Comparison of ENCODE assay signal across 12 mouse cellular contexts in the genomic region with DNA sequence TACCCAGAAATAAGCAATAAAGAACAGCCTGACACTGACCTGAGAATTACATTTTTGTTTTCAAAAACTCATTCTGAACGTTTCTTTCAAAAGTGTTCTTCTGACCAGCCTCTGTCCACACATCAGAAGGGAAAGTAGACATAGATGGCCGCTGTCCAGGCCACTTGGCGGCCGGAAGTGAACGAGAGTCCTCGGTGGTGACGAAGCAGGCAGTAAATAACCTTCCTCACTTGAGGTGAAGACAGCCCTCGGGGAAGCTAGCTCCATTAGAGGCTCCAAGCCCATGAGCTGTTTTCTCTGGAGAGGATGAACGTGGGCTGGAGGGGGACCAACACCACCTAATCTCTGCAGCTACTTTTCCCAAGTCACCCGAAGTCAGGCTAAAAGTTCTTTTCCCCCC. TPM values are rescaled to one million over a fixed set of nuclear protein-coding genes. Genes with fewer than 3 reads are reported as not detected.
DNase-seq lines count a peak whose midpoint lies in the region; ATAC-seq and TF ChIP-seq lines count a peak whose summit lies in the region.
"Had no signal": no experiment of that assay in that cellular context is flagged by ENCODE, and none has a peak within 500 bp of the region (broad histone marks: within the 10 kb centered on the region; RNA-seq: fewer than 3 reads in every experiment).

No protein-coding gene starts in this region.

- H3K4me3 ChIP-seq in megakaryocyte, embryonic 14.5 days (replicated peaks): peak overlapping the region; percentile 42
- no peak overlapping the region for H3K4me3 ChIP-seq in heart, embryonic 15.5 days
- no peak overlapping the region for H3K4me3 ChIP-seq in myocyte
- no peak overlapping the region for H3K4me3 ChIP-seq in thymus, adult 2 months (ENCODE audit: control insufficient read depth, insufficient read depth, low read length)
- H3K4me3 ChIP-seq: embryonic facial prominence, embryonic 15.5 days; lung, embryonic 15.5 days had no signal

- no peaks in the 10 kb centered on the region for H3K79me2 ChIP-seq in myocyte (ENCODE audit: control insufficient read depth, insufficient read depth)

- DNase-seq in adrenal gland, postnatal 36 days: peak; percentile 25 to 35
- no peak for DNase-seq in adrenal gland, adult 18-20 months (ENCODE audit: low spot score in 2 of 2)
- DNase-seq in thymus, adult 2 months: no peak
- DNase-seq: layer of hippocampus, adult 9-11 months; spleen, adult 18-20 months had no signal

- no peak overlapping the region for H3ac ChIP-seq in myocyte (ENCODE audit: control insufficient read depth, insufficient read length)

- 31% methylated on average over 10 of the region's 10 CpGs for WGBS in heart, embryonic 15.5 days
- WGBS in thymus, adult 2 months: 51% methylated on average over 10 of the region's 10 CpGs

- H3K4me2 ChIP-seq in heart, embryonic 15.5 days: peak overlapping the region; percentile 28; the same call in 1 of the 2 replicates
- H3K4me2 ChIP-seq in myocyte (ENCODE audit: low read depth): peak overlapping the region; percentile 59
- H3K4me2 ChIP-seq: embryonic facial prominence, embryonic 15.5 days; lung, embryonic 15.5 days had no signal

- H3K27me3 ChIP-seq in megakaryocyte, embryonic 14.5 days (replicated peaks): peaks cover 66% of the 10 kb centered on the region
- no peaks in the 10 kb centered on the region for H3K27me3 ChIP-seq in heart, embryonic 15.5 days
- no peaks in the 10 kb centered on the region for H3K27me3 ChIP-seq in myocyte (ENCODE audit: control insufficient read depth, insufficient read depth, insufficient read length)
- no peaks in the 10 kb centered on the region for H3K27me3 ChIP-seq in thymus, adult 2 months (ENCODE audit: control insufficient read depth, insufficient read depth, low read length)
- H3K27me3 ChIP-seq: embryonic facial prominence, embryonic 15.5 days; lung, embryonic 15.5 days had no signal

- H3K9me3 ChIP-seq in megakaryocyte, embryonic 14.5 days: 0 out of 2 replicates have a peak, but pooled peaks cover 5% of the 10 kb centered on the region
- no peaks in the 10 kb centered on the region for H3K9me3 ChIP-seq in heart, embryonic 15.5 days (replicated peaks)
- H3K9me3 ChIP-seq: embryonic facial prominence, embryonic 15.5 days; lung, embryonic 15.5 days had no signal

- no peak for TF ChIP-seq CTCF in thymus, adult 2 months (IDR thresholded peaks at IDR 0.05; ENCODE audit: borderline replicate concordance, control insufficient read depth, extremely low read depth, insufficient read depth, low read length, poor library complexity)

- H3K36me3 ChIP-seq in megakaryocyte, embryonic 14.5 days (replicated peaks; ENCODE audit: low read length): no peaks in the 10 kb centered on the region
- no peaks in the 10 kb centered on the region for H3K36me3 ChIP-seq in heart, embryonic 15.5 days
- no peaks in the 10 kb centered on the region for H3K36me3 ChIP-seq in myocyte (ENCODE audit: control insufficient read depth, insufficient read depth)
- no peaks in the 10 kb centered on the region for H3K36me3 ChIP-seq in thymus, adult 2 months (ENCODE audit: control insufficient read depth, insufficient read depth, low read length)
- H3K36me3 ChIP-seq: embryonic facial prominence, embryonic 15.5 days; lung, embryonic 15.5 days had no signal

- H3K27ac ChIP-seq in heart, embryonic 15.5 days: peak overlapping the region; percentile 60
- no peak overlapping the region for H3K27ac ChIP-seq in thymus, adult 2 months (ENCODE audit: control insufficient read depth, insufficient read depth, low read length)
- H3K27ac ChIP-seq: embryonic facial prominence, embryonic 15.5 days; lung, embryonic 15.5 days had no signal

- peaks cover 24% of the 10 kb centered on the region for H3K4me1 ChIP-seq in megakaryocyte, embryonic 14.5 days
- peaks cover 30% of the 10 kb centered on the region for H3K4me1 ChIP-seq in heart, embryonic 15.5 days (replicated peaks)
- no peaks in the 10 kb centered on the region for H3K4me1 ChIP-seq in thymus, adult 2 months (replicated peaks; ENCODE audit: control insufficient read depth, insufficient read depth, low read length)

- no peak for TF ChIP-seq POLR2A in myocyte (IDR thresholded peaks at IDR 0.05; ENCODE audit: insufficient read length, low read depth)
- no peak for TF ChIP-seq POLR2A in thymus, adult 2 months (IDR thresholded peaks at IDR 0.05; ENCODE audit: control insufficient read depth, extremely low read depth, insufficient read depth, low read length, poor library complexity)

- H3K9ac ChIP-seq in heart, embryonic 15.5 days: no peak overlapping the region
- H3K9ac ChIP-seq: embryonic facial prominence, embryonic 15.5 days; lung, embryonic 15.5 days had no signal

- ATAC-seq in megakaryocyte, adult 5-6 weeks (ENCODE audit: poor library complexity, severe bottlenecking): no peak
- ATAC-seq in heart, embryonic 15.5 days (replicated peaks; ENCODE audit: insufficient number of reproducible peaks, insufficient read depth, low FRiP score, low read depth): no peak; the same call in 1 of the 2 replicates
- ATAC-seq in CD4-positive, CD25-positive, alpha-beta regulatory T cell, adult 4 months: no peak

TF ChIP-seq in myocyte, 11 proteins besides CTCF, POLR2A, EP300 and RAD21:
- TF ChIP-seq E2F4 (IDR thresholded peaks at IDR 0.05; ENCODE audit: insufficient read depth) (no peak), MAX (IDR thresholded peaks at IDR 0.05; ENCODE audit: low read depth) (no peak), REST (IDR thresholded peaks at IDR 0.05; ENCODE audit: insufficient read depth, insufficient read length) (no peak), MYOG (IDR thresholded peaks at IDR 0.05; ENCODE audit: control insufficient read depth in 1 of 3, insufficient read depth in 1 of 3, insufficient read length in 2 of 3, low read depth in 2 of 3) (no peak), CEBPB (IDR thresholded peaks at IDR 0.05; ENCODE audit: insufficient read depth, poor library complexity, severe bottlenecking) (no peak), MYOD1 (IDR thresholded peaks at IDR 0.05; ENCODE audit: control insufficient read depth in 1 of 3, insufficient read length in 2 of 3, low read depth in 2 of 3) (no peak), TCF12 (IDR thresholded peaks at IDR 0.05; ENCODE audit: insufficient read depth, poor library complexity, severe bottlenecking) (no peak), USF1 (IDR thresholded peaks at IDR 0.05; ENCODE audit: low read depth) (no peak), SRF (IDR thresholded peaks at IDR 0.05; ENCODE audit: control insufficient read depth, insufficient read length, low read depth) (no peak), TCF3 (IDR thresholded peaks at IDR 0.05; ENCODE audit: insufficient read length, low read depth) (no peak), POLR2AphosphoS2 (IDR thresholded peaks at IDR 0.05; ENCODE audit: insufficient read length, low read depth) (no peak)

RNA-seq across cellular contexts. Expression of gene Adrb1, which starts 21.2 kb away (rescaled TPM):
- 1 to 10 TPM; 2.9 to 4.1 TPM for total RNA-seq in adrenal gland, postnatal 36 days (2021)
- 1 to 10 TPM; 2.0 to 7.8 TPM for total RNA-seq in adrenal gland, adult 18-20 months (2021)
- polyA plus RNA-seq in megakaryocyte, embryonic 14.5 days (2012; ENCODE audit: insufficient read depth, low replicate concordance): not detected in 2 replicates
- 0.09 and 0.11 TPM in 2 replicates for total RNA-seq in megakaryocyte, adult 5-6 weeks (2015)
- 0.07 and 0.16 TPM in 2 replicates for total RNA-seq in megakaryocyte, adult 5-6 weeks (2017)
- 4.0 and 4.7 TPM in 2 replicates for polyA plus RNA-seq in heart, embryonic 15.5 days (2015; fragmentation: Nextera tagmentation; extraction: Ambion mirVana)
- polyA plus RNA-seq in myocyte (2012; fragmentation: generic; extraction: Trizol): 0.60 TPM
- not detected for polyA plus RNA-seq in CD4-positive, CD25-positive, alpha-beta regulatory T cell, adult 4 months (2017; shearing (Covaris generic))
- polyA plus RNA-seq in thymus, adult 2 months (2012; rRNA removed): 6.6 and 6.9 TPM in 2 replicates

Comparison
In these comparisons a context has a peak if more than half of its experiments do, and no peak if none do; other contexts are left out.
1. DNase-seq: peak in adrenal gland, postnatal 36 days (2 of 2); none in adrenal gland, adult 18-20 months (0 of 2) and thymus, adult 2 months (single experiment).